Mouse (Mus musculus) midbrain, postnatal 0 days (tissue): ENCODE data around the gene Idua. TPM values are rescaled to one million over a fixed set of nuclear protein-coding genes. Genes with fewer than 3 reads are reported as not detected.

Experiments used
- ATAC-seq: fragments of 200-750 bp; cut with Nextera tagmentation; 2 replicates; pipeline ENCODE4 v1.8.0; 2017; ENCODE audit warnings: moderate number of reproducible peaks, mild to moderate bottlenecking, moderate TSS enrichment, moderate library complexity; ENCODE audit not compliant: low FRiP score
- DNase-seq: peaks from one replicate; pipeline ENCODE4 v3.0.0-alpha.2; 2015; ENCODE audit warnings: low spot score
- H3K27ac ChIP-seq: fragments of 300-500 bp; sonication (generic); 2 replicates; pipeline ENCODE4 v1.5.1; 2014; ENCODE audit warnings: low read depth, mild to moderate bottlenecking, low read length, mixed read lengths
- H3K27me3 ChIP-seq: fragments of 300-500 bp; sonication (generic); 2 replicates; pipeline ENCODE4 v1.6.1; 2014; ENCODE audit warnings: low read length, control low read depth, mixed read lengths; ENCODE audit not compliant: insufficient read depth
- H3K36me3 ChIP-seq: fragments of 300-500 bp; sonication (generic); 2 replicates; pipeline ENCODE4 v1.6.1; 2014; ENCODE audit warnings: low read length, control low read depth, mixed read lengths; ENCODE audit not compliant: insufficient read depth
- H3K4me1 ChIP-seq: fragments of 300-500 bp; sonication (generic); 2 replicates; pipeline ENCODE4 v1.6.1; 2014; ENCODE audit warnings: mild to moderate bottlenecking, control low read depth, antibody characterized with exemption, low read length, mixed read lengths; ENCODE audit not compliant: insufficient read depth
- H3K4me2 ChIP-seq: fragments of 300-500 bp; sonication (generic); 2 replicates; pipeline ENCODE4 v1.6.1; 2014; ENCODE audit warnings: low read depth, mild to moderate bottlenecking, low read length, mixed read lengths; ENCODE audit not compliant: poor library complexity, severe bottlenecking
- H3K4me3 ChIP-seq: fragments of 300-500 bp; sonication (generic); 2 replicates; pipeline ENCODE4 v1.5.1; 2014; ENCODE audit warnings: low read depth, mild to moderate bottlenecking, low read length, moderate library complexity
- H3K9ac ChIP-seq: fragments of 300-500 bp; sonication (generic); replicated peaks from 2 replicates; pipeline ENCODE4 v1.6.1; 2014; ENCODE audit warnings: mild to moderate bottlenecking, low read length, moderate library complexity, mixed read lengths; ENCODE audit not compliant: poor library complexity, severe bottlenecking
- H3K9me3 ChIP-seq: fragments of 300-500 bp; sonication (generic); 2 replicates; pipeline ENCODE4 v1.6.1; 2016; ENCODE audit warnings: low read length, control low read depth
- CTCF ChIP-seq: IDR thresholded peaks from 2 replicates; pipeline ENCODE4 v1.5.1; 2016; ENCODE audit warnings: antibody characterized with exemption, mild to moderate bottlenecking
- WGBS: fragments of 180-500 bp; shearing (Covaris S2); extraction: QIAGEN DNeasy Blood & Tissue Kit; methylation state at CpG from one replicate; pipeline ENCODE4 v1.1.7; 2014; 5-methylcytosine and 5-hydroxymethylcytosine counted together
- polyA plus RNA-seq: library from polyadenylated mRNA; unstranded; fragments of >200 nt; fragmentation: Nextera tagmentation; extraction: Ambion mirVana; gene quantifications from 2 replicates; pipeline ENCODE4 v1.2.1, GENCODE M21; 2015
- total RNA-seq: library from RNA; depleted of rRNA; stranded (reverse); fragments of >200 nt; gene quantifications from 2 replicates; pipeline ENCODE4 v1.2.3, GENCODE M21; 2014; rRNA removed

Idua gene
- total RNA-seq, result 9.2 and 10.9 TPM in 2 replicates
- 8.8 and 9.8 TPM in 2 replicates for polyA plus RNA-seq

- DNase-seq, result no peak
- H3K27me3 ChIP-seq, result no peaks in the 10 kb centered on the region
- peak within 1 kb of the TSS; percentile 94 for H3K4me2 ChIP-seq
- ATAC-seq, result peak; percentile 41
- H3K4me1 ChIP-seq, result peaks cover 6% of the 10 kb centered on the region; the same call in 1 of the 2 replicates
- 9% methylated on average over 24 of the region's 24 CpGs for WGBS
- no peaks in the 10 kb centered on the region for H3K9me3 ChIP-seq
- H3K4me3 ChIP-seq, result peak within 1 kb of the TSS; percentile 93
- no peak for TF ChIP-seq CTCF
- H3K9ac ChIP-seq, result peak within 1 kb of the TSS; percentile 96
- peak within 1 kb of the TSS; percentile 51 for H3K27ac ChIP-seq
- peaks cover 26% of the 10 kb centered on the region for H3K36me3 ChIP-seq
These were observed at the start of gene Idua for GRCm38 (mm10) chr5:108659698-108660631. Gene Idua, plus strand, starts transcription at chr5:108660331.

GRCm38 (mm10) chr5:108610426-108610825 lies 49.7 kb upstream of the Idua start:
- no peaks in the 10 kb centered on the region for H3K27me3 ChIP-seq
- no peak overlapping the region for H3K27ac ChIP-seq
- WGBS, result 100% methylated on average over 1 of the region's 1 CpGs
- H3K4me2 ChIP-seq, result no peak overlapping the region
- no peak for TF ChIP-seq CTCF
- H3K36me3 ChIP-seq, result peaks cover 85% of the 10 kb centered on the region
- no peaks in the 10 kb centered on the region for H3K4me1 ChIP-seq
- no peak overlapping the region for H3K4me3 ChIP-seq
- H3K9ac ChIP-seq, result no peak overlapping the region
- no peak for ATAC-seq
- H3K9me3 ChIP-seq, result no peaks in the 10 kb centered on the region
- DNase-seq, result no peak

- H3K27ac ChIP-seq, result no peak overlapping the region
- ATAC-seq (no peak), DNase-seq (no peak)
- H3K4me1 ChIP-seq, result no peaks in the 10 kb centered on the region
- peaks cover 45% of the 10 kb centered on the region for H3K36me3 ChIP-seq
- 88% methylated on average over 2 of the region's 2 CpGs for WGBS
- no peak overlapping the region for H3K4me2 ChIP-seq
- H3K9ac ChIP-seq, result no peak overlapping the region
- no peaks in the 10 kb centered on the region for H3K27me3 ChIP-seq
- no peak for TF ChIP-seq CTCF
- H3K4me3 ChIP-seq, result no peak overlapping the region
- no peaks in the 10 kb centered on the region for H3K9me3 ChIP-seq
These were observed 38.3 kb upstream of the Idua start for GRCm38 (mm10) chr5:108621870-108622269.

- H3K9me3 ChIP-seq, result no peaks in the 10 kb centered on the region
- ATAC-seq (no peak), DNase-seq (no peak)
- peaks cover 5% of the 10 kb centered on the region; the same call in 1 of the 2 replicates for H3K4me1 ChIP-seq
- H3K27me3 ChIP-seq, result no peaks in the 10 kb centered on the region
- no peak for TF ChIP-seq CTCF
- no peak overlapping the region for H3K4me2 ChIP-seq
- no peak overlapping the region for H3K4me3 ChIP-seq
- H3K27ac ChIP-seq, result no peak overlapping the region
- peaks cover 32% of the 10 kb centered on the region for H3K36me3 ChIP-seq
- no peak overlapping the region for H3K9ac ChIP-seq
- WGBS, result 85% methylated on average over 4 of the region's 4 CpGs
These were observed 34.0 kb upstream of the Idua start for GRCm38 (mm10) chr5:108626050-108626660.

- Histone ChIP-seq H3K27ac (peak overlapping the region; percentile 89), H3K36me3 (peaks cover 7% of the 10 kb centered on the region; the same call in 1 of the 2 replicates), H3K4me2 (peak overlapping the region; percentile 62), H3K27me3 (no peaks in the 10 kb centered on the region), H3K9ac (peak overlapping the region; percentile 97), H3K4me3 (peak overlapping the region; percentile 91), H3K9me3 (no peaks in the 10 kb centered on the region), H3K4me1 (peaks cover 5% of the 10 kb centered on the region; the same call in 1 of the 2 replicates)
- ATAC-seq (peak; percentile 81), DNase-seq (peak; percentile 3)
- no peak for TF ChIP-seq CTCF
- 3% methylated on average over 31 of the region's 32 CpGs for WGBS
These were observed 31.1 kb upstream of the Idua start for GRCm38 (mm10) chr5:108628891-108629633.
